Mouse (Mus musculus): ENCODE results near the gene Tm2d1.

Tm2d1 gene

GRCm38 (mm10) chr4:98338636-98339630 lies 44.2 kb downstream of the Tm2d1 start:
- POLR2A ChIA-PET, result no interaction called here
- CTCF ChIA-PET, result no interaction called here

GRCm38 (mm10) chr4:98337197-98337596 lies 45.9 kb downstream of the Tm2d1 start:
- POLR2A ChIA-PET, result no interaction called here
- CTCF ChIA-PET, result interaction anchor here in 1 of 4 experiments (1.6 kb wide), 1 partner anchor 15 kb away, joined by 4 read pairs; no protein-coding TSS in a partner anchor

GRCm38 (mm10) chr4:98335726-98336125 lies 47.4 kb downstream of the Tm2d1 start:
- ChIA-PET CTCF (no interaction called here), POLR2A (no interaction called here)

- ChIA-PET CTCF (interaction anchor here (0.5 to 1.2 kb wide), 12 partner anchors 10 to 1617 kb away, joined by 3 to 9 read pairs (median 4); no protein-coding TSS in a partner anchor), POLR2A (interaction anchor here in 2 of 4 experiments (0.6 to 1.1 kb wide), 2 partner anchors 417 to 542 kb away, joined by 3 to 6 read pairs; no protein-coding TSS in a partner anchor)
Measured at GRCm38 (mm10) chr4:98322223-98322622, 60.9 kb downstream of the Tm2d1 start.

- ChIA-PET CTCF (interaction anchor here (0.5 to 1.0 kb wide), 9 partner anchors 73 to 545 kb away, joined by 3 to 9 read pairs (median 3); no protein-coding TSS in a partner anchor), POLR2A (interaction anchor here in 2 of 4 experiments (0.6 to 0.7 kb wide), 2 partner anchors 26 to 541 kb away, joined by 3 to 6 read pairs; no protein-coding TSS in a partner anchor)
Measured at GRCm38 (mm10) chr4:98321371-98322111, 61.6 kb downstream of the Tm2d1 start.

GRCm38 (mm10) chr4:98318769-98319168 lies 64.3 kb downstream of the Tm2d1 start:
- ChIA-PET POLR2A (no interaction called here), CTCF (no interaction called here)

- ChIA-PET POLR2A (no interaction called here), CTCF (interaction anchor here in 2 of 4 experiments (0.6 to 1.2 kb wide), 2 partner anchors 15 to 173 kb away, joined by 3 to 5 read pairs; no protein-coding TSS in a partner anchor)
Measured at GRCm38 (mm10) chr4:98317149-98317548, 66.0 kb downstream of the Tm2d1 start.

Data from embryonic stem cell, embryonic (primary cell).